Mouse (Mus musculus) liver, embryonic 14.5 days (tissue): ENCODE measurements around the gene Cep128. TPM values are rescaled to one million over a fixed set of nuclear protein-coding genes. Genes with fewer than 3 reads are reported as not detected.
"Not testable (repeated sequence)": the region's sequence is repeated elsewhere in the genome, so short reads cannot be mapped to it uniquely, and the experiment has no call there.

Experiments
- ATAC-seq: fragments of 200-750 bp; cut with Nextera tagmentation; 2 replicates; pipeline ENCODE4 v1.8.0; 2017; ENCODE audit warnings: moderate number of reproducible peaks, mild to moderate bottlenecking, moderate library complexity; ENCODE audit not compliant: insufficient read depth
- DNase-seq, 3 experiments: peaks; one replicate each; pipeline ENCODE4 v3.0.0-alpha.2; 2012 to 2013; ENCODE audit warnings: low read depth in 3 of 3, low spot score in 3 of 3
- H3K27ac ChIP-seq: fragments of 300-500 bp; sonication (generic); 2 replicates; pipeline ENCODE4 v1.5.1; 2014; ENCODE audit warnings: moderate library complexity, mild to moderate bottlenecking, control low read depth, inconsistent platforms
- H3K27me3 ChIP-seq: fragments of 300-500 bp; sonication (generic); 2 replicates; pipeline ENCODE4 v1.6.1; 2014; ENCODE audit warnings: mild to moderate bottlenecking, low read length, moderate library complexity; ENCODE audit not compliant: control insufficient read depth, insufficient read depth
- H3K36me3 ChIP-seq: fragments of 300-500 bp; sonication (generic); replicated peaks from 2 replicates; pipeline ENCODE4 v1.6.1; 2014; ENCODE audit warnings: low read depth; ENCODE audit not compliant: control insufficient read depth, insufficient read depth
- H3K4me1 ChIP-seq, 2 experiments: fragments of 200-500 bp in 1 of 2; fragments of 300-500 bp in 1 of 2; sonication (generic) in 1 of 2; replicated peaks; 2 replicates each; pipeline ENCODE4 v1.6.1; 2012 to 2014; ENCODE audit warnings: antibody characterized with exemption in 1 of 2, inconsistent platforms in 1 of 2, low read length in 1 of 2; ENCODE audit not compliant: control insufficient read depth in 2 of 2, insufficient read depth in 2 of 2
- H3K4me2 ChIP-seq: fragments of 300-500 bp; sonication (generic); 2 replicates; pipeline ENCODE4 v1.6.1; 2014; ENCODE audit warnings: low read depth, mild to moderate bottlenecking, control low read depth, moderate library complexity
- H3K4me3 ChIP-seq, 2 experiments: fragments of 200-500 bp in 1 of 2; fragments of 300-500 bp in 1 of 2; sonication (generic) in 1 of 2; 2 replicates each; pipeline ENCODE4 v1.5.1; 2012 to 2014; ENCODE audit warnings: low read depth in 2 of 2, low read length in 2 of 2, mild to moderate bottlenecking in 2 of 2, control low read depth in 1 of 2, inconsistent platforms in 1 of 2, moderate library complexity in 1 of 2; ENCODE audit not compliant: insufficient read depth in 1 of 2
- H3K9ac ChIP-seq: fragments of 300-500 bp; sonication (generic); replicated peaks from 2 replicates; pipeline ENCODE4 v1.6.1; 2014; ENCODE audit warnings: mild to moderate bottlenecking, control low read depth, moderate library complexity
- H3K9me3 ChIP-seq: fragments of 300-500 bp; sonication (generic); 2 replicates; pipeline ENCODE4 v1.6.1; 2016; ENCODE audit warnings: low read length, mixed read lengths; ENCODE audit not compliant: control insufficient read depth
- CTCF ChIP-seq: IDR thresholded peaks from 2 replicates; pipeline ENCODE4 v1.5.1; 2016; ENCODE audit warnings: antibody characterized with exemption, low read depth, control low read depth
- EP300 ChIP-seq: IDR thresholded peaks from 2 replicates; pipeline ENCODE4 v1.6.1; 2016; ENCODE audit warnings: antibody characterized with exemption, low read depth
- WGBS: fragments of 180-500 bp; shearing (Covaris S2); extraction: QIAGEN DNeasy Blood & Tissue Kit; methylation state at CpG from one replicate; pipeline ENCODE4 v1.1.7; 2014; ENCODE audit not compliant: insufficient replicate concordance; 5-methylcytosine and 5-hydroxymethylcytosine counted together
- polyA plus RNA-seq, 2 experiments: library from polyadenylated mRNA; depleted of rRNA in 1 of 2; stranded (reverse) in 1 of 2; unstranded in 1 of 2; fragments of >200 nt; fragmentation: Nextera tagmentation in 1 of 2; extraction: Ambion mirVana in 1 of 2; gene quantifications; 2 replicates each; pipeline versions ENCODE4 v1.2.1 to v1.2.3; 2012 to 2014

The Cep128 gene
- polyA plus RNA-seq, 2 experiments, result 9.3 to 9.4 TPM

DNA sequence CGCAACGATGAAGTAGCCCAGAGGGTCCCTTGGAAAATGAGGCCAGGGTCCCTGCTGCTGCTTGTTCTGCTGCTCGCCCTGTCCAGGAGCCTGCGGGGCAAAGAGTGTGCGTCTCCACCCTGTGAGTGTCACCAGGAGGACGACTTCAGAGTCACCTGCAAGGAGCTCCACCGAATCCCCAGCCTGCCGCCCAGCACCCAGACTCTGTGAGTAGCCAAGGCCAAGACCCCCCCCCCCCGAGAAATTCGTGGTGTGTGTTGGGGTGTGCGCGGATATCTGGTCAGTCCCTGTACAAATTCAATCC, 16.8 kb upstream of the Cep128 start:
- no peak for TF ChIP-seq CTCF
- TF ChIP-seq EP300, result no peak
- DNase-seq, result no peak
- Histone ChIP-seq H3K4me2 (peak overlapping the region; percentile 55), H3K36me3 (no peaks in the 10 kb centered on the region), H3K9me3 (no peaks in the 10 kb centered on the region), H3K27me3 (peaks cover 23% of the 10 kb centered on the region), H3K4me3 (no peak overlapping the region; a peak in 1 of 4 replicates), H3K4me1 (no peaks in the 10 kb centered on the region), H3K27ac (no peak overlapping the region), H3K9ac (no peak overlapping the region)
- no peak for ATAC-seq
- WGBS, result 6% methylated on average over 12 of the region's 12 CpGs

DNA sequence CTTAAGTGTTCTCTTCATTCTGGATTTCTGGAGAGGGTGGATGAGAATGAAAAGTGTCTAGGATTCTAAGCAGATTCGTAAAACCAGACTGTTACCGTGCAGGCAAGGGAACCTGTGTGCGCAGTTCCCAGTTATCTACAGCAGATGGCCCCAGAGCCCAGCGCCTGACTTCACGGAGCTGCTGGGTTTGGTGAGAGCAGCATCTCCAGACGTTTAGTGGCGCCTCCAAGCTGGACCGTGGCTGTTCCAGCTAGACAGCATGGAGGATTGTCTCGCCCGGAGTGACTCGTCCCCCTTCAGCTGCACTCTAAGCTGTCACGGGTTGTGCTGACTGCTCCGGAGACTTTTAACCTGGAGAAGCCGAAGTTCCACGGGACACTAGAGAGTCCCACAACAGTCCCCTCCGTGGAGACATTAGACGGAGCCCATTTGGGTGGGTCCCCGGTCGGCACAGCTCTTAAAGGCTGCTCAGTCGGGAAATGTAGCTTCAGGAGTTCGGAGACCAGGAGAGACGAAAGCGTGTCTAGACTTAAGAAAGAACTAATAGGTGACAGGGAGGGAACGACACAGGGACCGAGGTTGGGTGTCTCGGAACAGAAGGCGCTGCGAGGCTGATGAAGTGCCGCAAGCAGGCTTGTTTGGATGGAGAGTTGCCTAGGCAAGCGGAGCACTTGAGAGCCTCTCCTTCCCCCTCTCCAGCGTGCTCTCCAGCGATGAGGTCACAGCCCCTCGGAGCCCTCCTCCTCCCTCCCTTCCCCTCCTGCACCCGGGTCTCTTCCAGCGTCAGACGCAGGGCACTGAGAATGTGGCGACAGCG, 16.2 kb upstream of the Cep128 start:
- H3K4me1 ChIP-seq, result no peaks in the 10 kb centered on the region
- peaks cover 23% of the 10 kb centered on the region for H3K27me3 ChIP-seq
- no peak overlapping the region for H3K27ac ChIP-seq
- TF ChIP-seq EP300 (no peak), CTCF (peak; percentile 80)
- peak overlapping the region; percentile 55 for H3K4me2 ChIP-seq
- H3K9ac ChIP-seq, result no peak overlapping the region
- H3K4me3 ChIP-seq, result peak overlapping the region; percentile 1 to 29; a peak in 2 of 4 replicates
- ATAC-seq (peak; percentile 45; the same call in 1 of the 2 replicates), DNase-seq (no peak)
- no peaks in the 10 kb centered on the region for H3K36me3 ChIP-seq
- WGBS, result 2% methylated on average over 38 of the region's 38 CpGs
- H3K9me3 ChIP-seq, result no peaks in the 10 kb centered on the region

DNA sequence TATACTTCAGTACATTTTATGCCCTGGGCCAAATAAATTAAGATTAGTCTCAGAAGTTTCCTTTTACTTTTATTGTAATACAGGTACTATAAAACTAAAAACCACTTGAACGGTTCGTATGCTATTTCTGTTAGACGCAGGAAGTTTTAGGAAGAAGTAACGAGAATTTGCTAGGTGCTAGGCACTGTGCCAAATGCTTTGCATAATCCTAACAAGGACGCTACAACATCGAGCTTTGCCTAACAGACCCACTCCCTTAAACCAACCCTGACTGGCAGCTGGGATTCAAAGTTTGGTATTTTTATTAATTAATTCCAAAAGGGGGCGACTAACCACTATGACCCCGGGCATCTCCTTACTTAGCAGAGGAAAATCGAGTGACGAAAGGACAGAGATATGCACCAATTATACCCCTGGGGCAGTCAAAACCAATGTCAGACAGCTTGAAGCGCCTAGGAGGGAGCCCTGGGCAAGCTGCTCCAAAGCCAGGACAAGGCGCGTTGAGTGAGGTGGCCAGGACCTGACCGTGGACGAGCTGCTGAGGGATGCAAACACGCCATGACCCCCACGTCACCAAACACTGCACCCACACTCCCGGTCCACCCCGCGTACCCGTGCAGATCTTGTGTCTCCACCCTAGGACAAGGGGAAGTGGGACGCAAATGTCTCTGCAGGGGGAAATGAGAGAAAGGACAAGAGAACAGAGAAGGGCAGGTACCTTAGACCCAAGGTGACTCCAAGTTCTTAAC, 519 bp downstream of the Cep128 start:
- H3K4me3 ChIP-seq, result peak overlapping the region; percentile 68 to 76
- 2% methylated on average over 22 of the region's 22 CpGs for WGBS
- H3K27ac ChIP-seq, result peak overlapping the region; percentile 67
- peak overlapping the region; percentile 78 for H3K4me2 ChIP-seq
- ATAC-seq (peak; percentile 71), DNase-seq (peak in 1 of 3 experiments; percentile 10)
- H3K9me3 ChIP-seq, result no peaks in the 10 kb centered on the region
- TF ChIP-seq EP300, result no peak
- TF ChIP-seq CTCF, result peak; percentile 4; the same call in 1 of the 2 replicates
- H3K27me3 ChIP-seq, result no peaks in the 10 kb centered on the region
- H3K9ac ChIP-seq, result peak overlapping the region; percentile 92
- peaks cover 11 to 14% of the 10 kb centered on the region in 2 experiments for H3K4me1 ChIP-seq
- peaks cover 6% of the 10 kb centered on the region; the same call in 1 of the 2 replicates for H3K36me3 ChIP-seq

DNA sequence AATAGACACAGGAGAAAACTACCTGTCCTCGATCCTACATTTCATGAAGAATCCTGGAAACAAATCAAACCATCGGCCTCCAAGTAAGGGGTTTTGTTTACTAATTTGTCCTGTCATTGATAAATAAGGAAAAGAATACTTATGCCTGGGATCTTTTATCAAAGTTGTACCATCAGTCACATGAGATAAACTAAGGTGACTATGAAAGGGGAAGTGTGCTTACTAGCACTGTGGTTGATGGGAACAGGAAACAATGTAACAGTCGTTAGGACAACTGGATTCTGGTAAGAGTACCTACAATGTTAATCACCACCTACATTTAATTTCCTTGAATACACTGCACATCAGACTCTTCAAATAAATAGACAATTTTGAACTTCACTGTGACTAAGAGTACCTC, 15.0 kb downstream of the Cep128 start:
- no peak for ATAC-seq
- Histone ChIP-seq H3K4me3 (no peak overlapping the region), H3K9me3 (no peaks in the 10 kb centered on the region), H3K27me3 (no peaks in the 10 kb centered on the region), H3K9ac (no peak overlapping the region), H3K4me2 (no peak overlapping the region), H3K4me1 (no peaks in the 10 kb centered on the region), H3K36me3 (peaks cover 14% of the 10 kb centered on the region), H3K27ac (no peak overlapping the region)
- no peak for TF ChIP-seq CTCF
- TF ChIP-seq EP300, result no peak
- DNase-seq, result no peak
- WGBS, result 65% methylated on average over 3 of the region's 3 CpGs

DNA sequence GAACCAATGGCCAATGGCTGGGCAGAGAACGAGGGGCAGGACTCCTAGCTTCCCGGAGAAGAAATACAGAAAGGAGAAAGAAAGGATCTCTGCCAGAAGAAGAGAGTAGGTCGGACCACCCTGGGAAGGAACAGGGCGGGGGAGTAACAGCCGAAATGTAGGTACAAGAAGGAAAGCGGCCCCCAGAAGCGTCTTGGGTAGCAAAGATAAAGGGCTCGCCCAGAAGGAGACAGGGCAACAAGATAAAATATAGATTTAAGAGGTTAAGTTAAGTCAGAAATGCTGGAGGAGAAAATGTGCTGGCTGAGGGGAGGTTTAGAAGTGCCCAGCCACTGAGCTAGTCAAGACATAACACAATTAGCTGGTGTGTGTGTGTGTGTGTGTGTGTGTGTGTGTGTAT, 30.4 kb downstream of the Cep128 start:
- Histone ChIP-seq H3K27ac (peak overlapping the region; percentile 46), H3K4me3 (peak overlapping the region in 1 of 2 experiments; percentile 33; a peak in 3 of 4 replicates), H3K9ac (peak overlapping the region; percentile 33; the same call in 1 of the 2 replicates), H3K27me3 (no peaks in the 10 kb centered on the region), H3K4me1 (peaks cover 20 to 26% of the 10 kb centered on the region in 2 experiments), H3K9me3 (no peaks in the 10 kb centered on the region), H3K4me2 (peak overlapping the region; percentile 69), H3K36me3 (peaks cover 3% of the 10 kb centered on the region)
- DNase-seq, result peak; percentile 32 to 63 (median 52)
- peak; percentile 93 for ATAC-seq
- WGBS, result 23% methylated on average over 8 of the region's 8 CpGs
- TF ChIP-seq CTCF (no peak), EP300 (peak; percentile 77)

DNA sequence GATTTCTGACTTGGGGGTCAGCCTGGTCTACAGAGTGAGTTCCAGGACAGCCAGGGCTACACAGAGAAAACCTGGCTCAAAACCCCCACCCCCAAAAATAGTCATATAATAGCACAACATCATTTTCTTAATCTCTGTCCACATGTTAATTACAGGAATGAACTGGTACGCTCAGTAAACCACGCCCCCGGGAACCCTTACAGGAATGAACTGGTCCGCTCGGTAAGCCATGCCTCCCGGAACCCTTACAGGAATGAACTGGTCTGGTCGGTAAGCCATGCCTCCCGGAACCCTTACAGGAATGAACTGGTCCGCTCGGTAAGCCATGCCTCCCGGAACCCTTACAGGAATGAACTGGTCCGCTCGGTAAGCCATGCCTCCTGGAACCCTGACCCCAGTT, 45.6 kb downstream of the Cep128 start:
- 92% methylated on average over 13 of the region's 13 CpGs for WGBS
- not testable (repeated sequence) for H3K9ac ChIP-seq, H3K4me2 ChIP-seq, ATAC-seq, H3K4me1 ChIP-seq, H3K27ac ChIP-seq, H3K36me3 ChIP-seq, H3K4me3 ChIP-seq, DNase-seq, H3K9me3 ChIP-seq, H3K27me3 ChIP-seq
